Mouse (Mus musculus): Measurements from ENCODE around the gene Sulf2. TPM values are rescaled to one million over a fixed set of nuclear protein-coding genes. Genes with fewer than 3 reads are reported as not detected.

Sulf2 gene
- polyA plus RNA-seq, 1 experiment from 2014 or later = 125 TPM

- Histone ChIP-seq H3K27ac (no peak overlapping the region), H3K36me3 (replicated peaks; ENCODE audit: control insufficient read depth, insufficient read depth) (peaks cover 23% of the 10 kb centered on the region), H3K27me3 (ENCODE audit: control insufficient read depth, insufficient read depth, low read length) (no peaks in the 10 kb centered on the region), H3K9ac (no peak overlapping the region), H3K4me3 (replicated peaks; ENCODE audit: low read length) (no peak overlapping the region), H3K9me3 (ENCODE audit: control insufficient read depth, low read length) (no peaks in the 10 kb centered on the region), H3K4me1 (replicated peaks; ENCODE audit: control insufficient read depth, insufficient read depth, low read length) (no peaks in the 10 kb centered on the region), H3K4me2 (replicated peaks) (no peak overlapping the region)
- no peak for ATAC-seq (ENCODE audit: low FRiP score)
- WGBS = 98% methylated on average over 16 of the region's 16 CpGs
- no peak for DNase-seq (ENCODE audit: low spot score)
Observed at GRCm38 (mm10) chr2:166116704-166117103, 38.8 kb downstream of the Sulf2 start.

GRCm38 (mm10) chr2:166116278-166116608 lies 39.2 kb downstream of the Sulf2 start:
- no peak overlapping the region for H3K27ac ChIP-seq
- peaks cover 23% of the 10 kb centered on the region for H3K36me3 ChIP-seq (replicated peaks; ENCODE audit: control insufficient read depth, insufficient read depth)
- no peaks in the 10 kb centered on the region for H3K27me3 ChIP-seq (ENCODE audit: control insufficient read depth, insufficient read depth, low read length)
- no peak overlapping the region for H3K9ac ChIP-seq
- no peak for DNase-seq (ENCODE audit: low spot score)
- no peak overlapping the region for H3K4me3 ChIP-seq (replicated peaks; ENCODE audit: low read length)
- H3K4me2 ChIP-seq (replicated peaks) = no peak overlapping the region
- WGBS = 88% methylated on average over 7 of the region's 7 CpGs
- ATAC-seq (ENCODE audit: low FRiP score) = no peak
- no peaks in the 10 kb centered on the region for H3K9me3 ChIP-seq (ENCODE audit: control insufficient read depth, low read length)
- no peaks in the 10 kb centered on the region for H3K4me1 ChIP-seq (replicated peaks; ENCODE audit: control insufficient read depth, insufficient read depth, low read length)

- Histone ChIP-seq H3K4me1 (replicated peaks; ENCODE audit: control insufficient read depth, insufficient read depth, low read length) (no peaks in the 10 kb centered on the region), H3K4me2 (replicated peaks) (no peak overlapping the region)
- no peak for ATAC-seq (ENCODE audit: low FRiP score)
Observed at GRCm38 (mm10) chr2:166115571-166116277, 39.7 kb downstream of the Sulf2 start.

GRCm38 (mm10) chr2:166112986-166113385 lies 42.5 kb downstream of the Sulf2 start:
- 91% methylated on average over 11 of the region's 11 CpGs for WGBS
- Histone ChIP-seq H3K9ac (no peak overlapping the region), H3K4me1 (replicated peaks; ENCODE audit: control insufficient read depth, insufficient read depth, low read length) (no peaks in the 10 kb centered on the region), H3K4me2 (replicated peaks) (no peak overlapping the region), H3K27me3 (ENCODE audit: control insufficient read depth, insufficient read depth, low read length) (no peaks in the 10 kb centered on the region), H3K27ac (no peak overlapping the region), H3K36me3 (replicated peaks; ENCODE audit: control insufficient read depth, insufficient read depth) (peaks cover 23% of the 10 kb centered on the region), H3K4me3 (replicated peaks; ENCODE audit: low read length) (no peak overlapping the region), H3K9me3 (ENCODE audit: control insufficient read depth, low read length) (no peaks in the 10 kb centered on the region)
- DNase-seq (ENCODE audit: low spot score) = no peak
- ATAC-seq (ENCODE audit: low FRiP score) = no peak

More at GRCm38 (mm10) chr2:166115571-166116277, 39.7 kb downstream of the Sulf2 start:
- 88% methylated on average over 15 of the region's 15 CpGs for WGBS
- no peak overlapping the region for H3K9ac ChIP-seq
- H3K27me3 ChIP-seq (ENCODE audit: control insufficient read depth, insufficient read depth, low read length) = no peaks in the 10 kb centered on the region
- peaks cover 23% of the 10 kb centered on the region for H3K36me3 ChIP-seq (replicated peaks; ENCODE audit: control insufficient read depth, insufficient read depth)
- H3K27ac ChIP-seq = no peak overlapping the region
- H3K4me3 ChIP-seq (replicated peaks; ENCODE audit: low read length) = no peak overlapping the region
- DNase-seq (ENCODE audit: low spot score) = no peak
- no peaks in the 10 kb centered on the region for H3K9me3 ChIP-seq (ENCODE audit: control insufficient read depth, low read length)

- peaks cover 23% of the 10 kb centered on the region for H3K36me3 ChIP-seq (replicated peaks; ENCODE audit: control insufficient read depth, insufficient read depth)
- no peak overlapping the region for H3K27ac ChIP-seq
- H3K27me3 ChIP-seq (ENCODE audit: control insufficient read depth, insufficient read depth, low read length) = no peaks in the 10 kb centered on the region
- DNase-seq (ENCODE audit: low spot score) = no peak
- H3K9ac ChIP-seq = no peak overlapping the region
- no peak overlapping the region for H3K4me3 ChIP-seq (replicated peaks; ENCODE audit: low read length)
- H3K4me1 ChIP-seq (replicated peaks; ENCODE audit: control insufficient read depth, insufficient read depth, low read length) = no peaks in the 10 kb centered on the region
- H3K9me3 ChIP-seq (ENCODE audit: control insufficient read depth, low read length) = no peaks in the 10 kb centered on the region
- no peak overlapping the region for H3K4me2 ChIP-seq (replicated peaks)
- WGBS = 46% methylated on average over 10 of the region's 10 CpGs
- no peak for ATAC-seq (ENCODE audit: low FRiP score)
Observed at GRCm38 (mm10) chr2:166111831-166112250, 43.6 kb downstream of the Sulf2 start.

- H3K9me3 ChIP-seq (ENCODE audit: control insufficient read depth, low read length) = no peaks in the 10 kb centered on the region
- H3K27me3 ChIP-seq (ENCODE audit: control insufficient read depth, insufficient read depth, low read length) = no peaks in the 10 kb centered on the region
- H3K4me1 ChIP-seq (replicated peaks; ENCODE audit: control insufficient read depth, insufficient read depth, low read length) = no peaks in the 10 kb centered on the region; the same call in 1 of the 2 replicates
- no peak overlapping the region for H3K9ac ChIP-seq
- peaks cover 18% of the 10 kb centered on the region for H3K36me3 ChIP-seq (replicated peaks; ENCODE audit: control insufficient read depth, insufficient read depth)
- H3K4me3 ChIP-seq (replicated peaks; ENCODE audit: low read length) = no peak overlapping the region
- DNase-seq (ENCODE audit: low spot score) = no peak
- ATAC-seq (ENCODE audit: low FRiP score) = no peak
- WGBS = 86% methylated on average over 2 of the region's 2 CpGs
- no peak overlapping the region for H3K4me2 ChIP-seq (replicated peaks)
- H3K27ac ChIP-seq = no peak overlapping the region
Observed at GRCm38 (mm10) chr2:166111238-166111637, 44.2 kb downstream of the Sulf2 start.

- WGBS = 54% methylated on average over 8 of the region's 8 CpGs
- H3K4me1 ChIP-seq (replicated peaks; ENCODE audit: control insufficient read depth, insufficient read depth, low read length) = no peaks in the 10 kb centered on the region; the same call in 1 of the 2 replicates
- no peaks in the 10 kb centered on the region for H3K9me3 ChIP-seq (ENCODE audit: control insufficient read depth, low read length)
- H3K9ac ChIP-seq = no peak overlapping the region
- no peak overlapping the region for H3K4me2 ChIP-seq (replicated peaks)
- DNase-seq (ENCODE audit: low spot score) (no peak), ATAC-seq (ENCODE audit: low FRiP score) (no peak)
- H3K27me3 ChIP-seq (ENCODE audit: control insufficient read depth, insufficient read depth, low read length) = no peaks in the 10 kb centered on the region
- H3K27ac ChIP-seq = no peak overlapping the region
- peaks cover 13% of the 10 kb centered on the region for H3K36me3 ChIP-seq (replicated peaks; ENCODE audit: control insufficient read depth, insufficient read depth)
- H3K4me3 ChIP-seq (replicated peaks; ENCODE audit: low read length) = no peak overlapping the region
Observed at GRCm38 (mm10) chr2:166110764-166111163, 44.7 kb downstream of the Sulf2 start.

- H3K27ac ChIP-seq = no peak overlapping the region
- whole genome bisulfite sequencing = 19% methylated on average over 4 of the region's 4 CpGs
- H3K4me1 ChIP-seq (replicated peaks; ENCODE audit: control insufficient read depth, insufficient read depth, low read length) = no peaks in the 10 kb centered on the region; the same call in 1 of the 2 replicates
- H3K36me3 ChIP-seq (replicated peaks; ENCODE audit: control insufficient read depth, insufficient read depth) = no peaks in the 10 kb centered on the region
- no peaks in the 10 kb centered on the region for H3K27me3 ChIP-seq (ENCODE audit: control insufficient read depth, insufficient read depth, low read length)
- peak; percentile 89 for DNase-seq (ENCODE audit: low spot score)
- H3K4me2 ChIP-seq (replicated peaks) = no peak overlapping the region
- H3K4me3 ChIP-seq (replicated peaks; ENCODE audit: low read length) = no peak overlapping the region
- no peak for ATAC-seq (ENCODE audit: low FRiP score)
- H3K9me3 ChIP-seq (ENCODE audit: control insufficient read depth, low read length) = no peaks in the 10 kb centered on the region
- H3K9ac ChIP-seq = no peak overlapping the region
Observed at GRCm38 (mm10) chr2:166108326-166108725, 47.1 kb downstream of the Sulf2 start.

- H3K9me3 ChIP-seq (ENCODE audit: control insufficient read depth, low read length) = no peaks in the 10 kb centered on the region
- H3K9ac ChIP-seq = no peak overlapping the region
- no peak overlapping the region for H3K27ac ChIP-seq
- H3K4me1 ChIP-seq (replicated peaks; ENCODE audit: control insufficient read depth, insufficient read depth, low read length) = no peaks in the 10 kb centered on the region; the same call in 1 of the 2 replicates
- DNase-seq (ENCODE audit: low spot score) (no peak), ATAC-seq (ENCODE audit: low FRiP score) (no peak)
- no peaks in the 10 kb centered on the region for H3K36me3 ChIP-seq (replicated peaks; ENCODE audit: control insufficient read depth, insufficient read depth)
- WGBS = 46% methylated on average over 5 of the region's 5 CpGs
- no peaks in the 10 kb centered on the region for H3K27me3 ChIP-seq (ENCODE audit: control insufficient read depth, insufficient read depth, low read length)
- H3K4me2 ChIP-seq (replicated peaks) = no peak overlapping the region
- no peak overlapping the region for H3K4me3 ChIP-seq (replicated peaks; ENCODE audit: low read length)
Observed at GRCm38 (mm10) chr2:166107911-166108310, 47.6 kb downstream of the Sulf2 start.
